Mouse (Mus musculus) adrenal gland, adult 2 months (tissue): ENCODE results near the gene Rbm43. TPM values are rescaled to one million over a fixed set of nuclear protein-coding genes. Genes with fewer than 3 reads are reported as not detected.
"Not testable (repeated sequence)": the region's sequence is repeated elsewhere in the genome, so short reads cannot be mapped to it uniquely, and the experiment has no call there.

Experiments used
- DNase-seq: peaks from one replicate; pipeline ENCODE4 v3.0.0; 2021
- polyA plus RNA-seq: library from polyadenylated mRNA; depleted of rRNA; stranded (reverse); fragments of >200 nt; gene quantifications from 2 replicates; pipeline ENCODE4 v1.2.3, GENCODE M21; 2012; rRNA removed
- total RNA-seq, 2 experiments: library from RNA; stranded (reverse); gene quantifications; 2 replicates each; pipeline ENCODE4 v1.2.3; 2021

The Rbm43 gene
- total and polyA plus RNA-seq, 3 experiments, result 14.2 to 19.2 (median 15.0) TPM

DNA sequence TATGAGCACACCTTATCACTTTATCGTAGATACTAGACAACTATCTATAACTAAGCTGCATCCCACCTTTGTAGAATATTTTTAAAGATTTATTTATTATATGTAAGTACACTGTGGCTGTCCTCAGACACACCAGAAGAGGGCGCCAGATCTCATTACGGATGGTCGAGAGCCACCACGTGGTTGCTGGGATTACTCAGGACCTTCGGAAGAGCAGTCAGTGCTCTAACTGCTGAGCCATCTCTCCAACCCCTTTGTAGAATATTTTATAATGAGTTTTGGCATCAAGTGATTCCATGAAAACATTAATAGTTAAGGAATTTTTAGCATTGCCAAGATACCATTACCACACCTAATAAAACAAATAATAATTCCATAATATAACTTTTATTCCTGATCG lies 20.4 kb downstream of the Rbm43 start:
- no peak for DNase-seq

DNA sequence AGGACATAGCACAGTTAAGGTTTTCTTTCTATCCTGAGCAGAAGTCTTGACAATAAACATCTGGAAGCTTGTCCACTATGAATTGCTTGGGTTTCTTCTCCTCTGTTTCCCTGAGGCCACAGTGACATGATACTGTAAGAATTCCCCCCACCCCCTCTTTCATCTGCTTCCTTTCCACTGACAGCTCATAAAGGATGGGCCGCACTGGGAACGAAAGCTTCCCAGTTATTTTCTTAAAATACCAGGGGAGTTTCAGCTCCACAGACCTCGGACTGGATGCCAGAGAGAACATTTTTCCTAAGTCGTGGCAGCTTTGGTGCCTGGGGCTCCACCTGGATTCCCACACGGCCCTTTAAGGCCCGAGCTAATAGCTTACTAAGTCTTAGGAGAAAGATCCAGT lies 22.2 kb downstream of the Rbm43 start:
- no peak for DNase-seq

DNA sequence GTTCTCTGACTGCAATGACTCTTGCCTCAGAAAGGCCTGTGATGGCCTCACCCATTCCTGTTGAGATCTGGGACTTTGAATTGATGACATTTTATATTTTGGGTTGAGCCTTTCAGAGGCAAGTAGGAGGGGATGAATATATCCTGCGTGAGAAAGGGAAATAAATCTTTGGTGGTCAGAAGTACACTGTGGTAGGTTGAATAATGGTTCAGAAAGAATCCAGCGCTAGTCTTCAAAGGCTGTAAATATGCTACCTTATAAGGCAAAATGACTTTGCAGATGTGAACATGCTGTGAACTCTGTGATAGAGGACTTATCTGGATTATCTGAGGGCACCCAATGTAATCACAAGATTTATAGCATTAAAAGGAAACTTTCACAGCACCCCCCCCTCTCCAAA lies 23.1 kb downstream of the Rbm43 start:
- DNase-seq, result no peak

DNA sequence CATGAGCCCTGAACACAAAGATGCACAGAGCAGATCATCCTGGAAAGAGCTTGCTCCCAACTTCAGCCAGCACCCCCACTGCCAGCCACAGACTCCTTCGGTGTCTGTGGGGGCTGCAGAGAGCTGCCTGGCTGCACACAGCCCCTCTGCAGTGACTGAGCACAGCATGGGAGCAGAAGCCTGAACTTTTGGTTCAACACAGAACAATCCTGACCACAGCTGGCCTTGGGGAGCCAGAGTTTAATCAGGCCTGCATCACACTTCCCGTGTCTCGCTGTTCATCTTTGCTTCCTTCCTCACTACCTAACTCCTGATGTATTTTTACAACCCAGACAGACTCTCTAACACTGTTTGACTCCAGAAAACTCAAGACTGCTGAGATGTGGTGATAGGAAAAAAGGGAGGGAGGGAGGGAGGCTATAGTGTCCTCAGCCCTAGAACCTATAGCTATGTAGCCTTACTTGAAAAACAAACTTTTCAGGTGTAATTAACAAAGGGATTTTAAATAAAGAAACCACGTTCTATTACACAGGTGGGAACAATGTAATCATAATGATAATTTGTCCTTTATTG lies 27.3 kb downstream of the Rbm43 start:
- no peak for DNase-seq

DNA sequence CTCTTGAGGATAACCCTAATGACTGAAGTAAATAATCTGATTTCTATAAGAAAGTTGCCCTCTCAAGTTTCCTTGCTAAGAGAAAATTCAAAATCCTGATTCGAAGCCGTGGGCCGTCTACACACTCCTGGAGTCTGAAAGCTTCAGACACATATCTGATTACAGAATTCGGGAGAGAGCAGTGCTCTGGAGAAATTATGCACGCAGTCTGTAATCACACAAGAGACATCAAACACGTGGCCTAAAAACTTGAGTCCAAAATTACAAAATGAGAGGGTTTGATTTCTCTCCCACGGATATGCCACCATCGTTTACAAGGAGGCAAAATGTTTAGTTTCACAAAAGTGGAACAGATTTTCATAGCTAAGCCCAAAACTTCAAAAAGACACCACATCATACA lies 29.3 kb downstream of the Rbm43 start:
- no peak for DNase-seq

DNA sequence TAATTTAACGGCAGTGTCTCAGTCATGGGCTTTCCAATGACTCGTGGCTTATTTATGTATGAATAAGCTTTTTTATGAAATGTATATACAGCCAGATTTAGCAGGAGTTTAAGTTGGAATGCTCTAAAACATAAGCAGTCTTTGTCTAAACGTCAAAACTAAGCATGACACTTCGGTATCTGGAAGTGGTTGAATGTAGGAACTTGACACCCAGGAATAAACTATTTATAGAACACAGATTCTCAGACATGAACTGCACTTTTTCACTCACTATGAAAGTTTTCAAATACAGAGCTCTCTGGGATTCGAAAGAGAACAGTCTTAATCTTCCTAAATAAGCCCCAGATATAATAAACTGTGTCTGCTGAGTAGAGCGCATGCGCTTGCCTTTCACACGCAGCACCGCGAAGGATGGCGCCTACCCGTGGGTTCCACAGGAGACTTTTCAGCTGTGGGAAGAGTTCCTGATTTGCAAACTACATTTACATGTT lies 42.5 kb downstream of the Rbm43 start:
- DNase-seq, result no peak

DNA sequence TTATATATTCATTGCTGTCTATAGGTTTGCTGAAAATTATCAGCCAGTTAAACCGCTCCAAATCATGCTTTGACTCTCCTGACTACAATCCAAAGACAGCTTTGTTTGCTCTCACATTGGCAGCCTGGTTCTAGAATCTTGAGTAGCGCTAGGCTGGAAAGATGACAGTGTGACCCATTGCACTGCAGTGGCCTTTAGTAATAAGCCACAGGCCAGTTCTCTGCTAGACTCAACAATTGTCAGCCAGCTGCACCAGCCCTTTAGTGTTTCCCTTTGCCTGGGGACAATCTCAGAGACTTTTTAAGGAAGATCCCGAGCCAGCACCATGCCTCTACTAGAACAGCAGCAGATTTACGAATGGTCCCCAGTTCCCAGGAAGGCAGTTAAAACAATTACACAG lies 44.0 kb downstream of the Rbm43 start:
- DNase-seq, result no peak

DNA sequence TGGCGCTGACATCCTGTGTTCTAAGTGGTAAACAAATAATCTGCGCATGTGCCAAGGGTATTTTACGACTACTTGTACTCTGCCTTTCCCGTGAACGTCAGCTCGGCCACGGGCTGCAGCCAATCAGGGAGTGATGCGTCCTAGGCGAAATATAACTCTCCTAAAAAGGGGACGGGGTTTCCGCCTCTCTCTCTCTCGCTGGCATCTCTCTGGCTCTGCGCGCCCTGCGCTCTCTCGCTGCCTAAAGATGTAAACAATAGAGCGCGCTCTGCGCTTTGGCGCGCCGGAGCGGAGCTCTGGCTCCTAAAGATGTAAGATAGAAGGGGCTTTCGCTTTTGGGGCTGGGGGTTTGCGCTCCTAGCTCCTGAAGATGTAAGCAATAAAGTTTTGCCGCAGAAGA lies 44.8 kb downstream of the Rbm43 start:
- not testable (repeated sequence) for DNase-seq

DNA sequence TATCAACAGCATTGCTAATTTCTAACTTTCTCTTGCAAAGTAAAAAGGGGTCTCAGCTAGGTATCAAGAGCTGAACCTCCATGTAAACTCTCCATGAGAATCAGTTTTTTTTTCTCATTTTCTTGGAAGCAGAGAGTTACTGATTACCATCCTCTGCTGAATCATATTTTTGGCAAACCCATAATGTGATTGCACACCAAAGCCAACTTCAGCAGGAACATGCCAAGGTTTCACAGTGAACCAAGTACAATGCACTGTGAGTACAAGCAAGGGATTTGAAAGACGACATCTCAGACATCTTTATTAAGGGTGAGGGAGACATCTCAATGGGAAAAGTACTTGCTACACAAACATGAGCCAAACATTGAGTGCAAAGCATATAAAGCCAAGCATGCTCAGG lies 54.8 kb downstream of the Rbm43 start:
- peak; percentile 10 for DNase-seq

Other genes with a start within 250 kb of the Rbm43 start
- 10 to 100 TPM in 1 of 2 experiments, 1 to 10 TPM in 1; 8.2 to 11.5 TPM for gene Nmi, start 38.3 kb upstream of the Rbm43 start, total RNA-seq
- gene Nmi, start 38.3 kb upstream of the Rbm43 start, polyA plus RNA-seq, result 0.38 and 0.82 TPM in 2 replicates
- 1 to 10 TPM in 1 of 2 experiments, under 1 TPM in 1; 0.62 to 1.7 TPM for gene Tnfaip6, start 102.8 kb upstream of the Rbm43 start, total RNA-seq
- 0.06 TPM in 1 of 2 replicates, not detected in the other for gene Tnfaip6, start 102.8 kb upstream of the Rbm43 start, polyA plus RNA-seq
- gene Rif1, start 137.7 kb upstream of the Rbm43 start, total RNA-seq, result 10 to 100 TPM; 24.1 to 26.4 TPM
- gene Rif1, start 137.7 kb upstream of the Rbm43 start, polyA plus RNA-seq, result 0.40 and 1.1 TPM in 2 replicates